Mouse (Mus musculus) limb, embryonic 14.5 days (tissue): ENCODE results near the gene Smim22. TPM values are rescaled to one million over a fixed set of nuclear protein-coding genes. Genes with fewer than 3 reads are reported as not detected.
A peak's percentile ranks its signal among the peaks of the same experiment; 100 is the strongest.

Experiments
- ATAC-seq: fragments of 200-750 bp; cut with Nextera tagmentation; 2 replicates; pipeline ENCODE4 v1.8.0; 2017; ENCODE audit warnings: low read depth, moderate number of reproducible peaks, moderate TSS enrichment; ENCODE audit not compliant: low FRiP score
- DNase-seq: peaks from one replicate; pipeline ENCODE4 v3.0.0-alpha.2; 2015; ENCODE audit warnings: low spot score
- H3K27ac ChIP-seq: fragments of 300-500 bp; sonication (generic); replicated peaks from 2 replicates; pipeline ENCODE4 v1.5.1; 2014; ENCODE audit warnings: low read depth, mild to moderate bottlenecking, low read length, moderate library complexity, mixed read lengths
- H3K27me3 ChIP-seq: fragments of 300-500 bp; sonication (generic); 2 replicates; pipeline ENCODE4 v1.6.1; 2014; ENCODE audit warnings: low read length, mixed read lengths; ENCODE audit not compliant: control insufficient read depth, insufficient read depth
- H3K36me3 ChIP-seq: fragments of 300-500 bp; sonication (generic); 2 replicates; pipeline ENCODE4 v1.6.1; 2014; ENCODE audit warnings: mild to moderate bottlenecking, low read length, moderate library complexity, mixed read lengths; ENCODE audit not compliant: control insufficient read depth, insufficient read depth
- H3K4me1 ChIP-seq: fragments of 300-500 bp; sonication (generic); 2 replicates; pipeline ENCODE4 v1.6.1; 2014; ENCODE audit warnings: antibody characterized with exemption, low read length, mixed read lengths; ENCODE audit not compliant: control insufficient read depth, insufficient read depth
- H3K4me2 ChIP-seq: fragments of 300-500 bp; sonication (generic); replicated peaks from 2 replicates; pipeline ENCODE4 v1.6.1; 2014; ENCODE audit warnings: low read depth, mild to moderate bottlenecking, low read length, moderate library complexity; ENCODE audit not compliant: severe bottlenecking
- H3K4me3 ChIP-seq: fragments of 300-500 bp; sonication (generic); replicated peaks from 2 replicates; pipeline ENCODE4 v1.5.1; 2014; ENCODE audit warnings: low read length
- H3K9ac ChIP-seq: fragments of 300-500 bp; sonication (generic); 2 replicates; pipeline ENCODE4 v1.6.1; 2014; ENCODE audit warnings: mild to moderate bottlenecking, low read depth, low read length, moderate library complexity; ENCODE audit not compliant: severe bottlenecking
- H3K9me3 ChIP-seq: fragments of 300-500 bp; sonication (generic); 2 replicates; pipeline ENCODE4 v1.6.1; 2016; ENCODE audit warnings: low read length; ENCODE audit not compliant: control insufficient read depth
- POLR2A ChIP-seq: fragments of 200-500 bp; IDR thresholded peaks from 2 replicates; pipeline ENCODE4 v1.8.0; 2012; ENCODE audit warnings: inconsistent platforms, mild to moderate bottlenecking, moderate library complexity, borderline replicate concordance; ENCODE audit not compliant: insufficient read depth, insufficient read length; ENCODE audit errors: extremely low read depth
- WGBS: fragments of 180-500 bp; shearing (Covaris S2); extraction: QIAGEN DNeasy Blood & Tissue Kit; methylation state at CpG from one replicate; pipeline ENCODE4 v1.1.7; 2014; 5-methylcytosine and 5-hydroxymethylcytosine counted together
- polyA plus RNA-seq, 2 experiments: library from polyadenylated mRNA; depleted of rRNA in 1 of 2; stranded (reverse) in 1 of 2; unstranded in 1 of 2; fragments of >200 nt; fragmentation: Nextera tagmentation in 1 of 2; extraction: Ambion mirVana in 1 of 2; gene quantifications; 2 replicates each; pipeline versions ENCODE4 v1.2.1 to v1.2.3; 2012 to 2014

The Smim22 gene
- polyA plus RNA-seq, 2 experiments, result 2.9 to 4.5 TPM

DNA sequence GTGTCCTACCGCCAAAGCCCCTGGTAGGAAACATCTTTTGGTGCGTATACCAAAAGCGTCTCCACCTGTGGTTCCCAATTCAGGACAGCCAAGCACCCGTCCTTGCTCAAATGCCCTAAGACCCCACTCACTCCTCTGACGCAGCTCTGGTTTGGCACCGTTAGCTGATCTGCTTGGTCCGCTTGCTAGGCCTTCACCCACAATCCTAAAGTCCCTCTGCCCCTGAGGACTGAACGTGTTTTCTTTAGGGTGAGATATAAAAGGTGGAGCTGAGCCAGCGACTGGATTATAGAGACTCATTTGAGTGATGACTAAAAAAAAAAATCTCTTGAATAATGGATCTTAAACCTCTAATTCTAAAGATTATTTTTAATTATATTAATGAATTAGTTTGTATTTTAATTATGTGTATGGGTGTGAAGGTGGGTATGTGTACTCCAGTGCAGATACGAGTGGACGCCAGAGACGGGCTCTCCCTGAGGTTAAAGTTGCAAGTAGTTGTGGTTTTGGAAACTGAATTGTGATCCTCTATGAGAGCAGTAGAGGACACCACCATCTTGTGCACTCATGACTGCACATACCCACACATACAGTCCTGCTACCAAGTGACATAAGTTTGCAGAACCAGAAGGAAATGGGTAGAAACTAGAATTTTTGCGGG lies 42.2 kb upstream of the Smim22 start:
- Histone ChIP-seq H3K4me2 (peak overlapping the region; percentile 64), H3K4me3 (peak overlapping the region; percentile 89), H3K4me1 (peaks cover 9% of the 10 kb centered on the region), H3K9ac (peak overlapping the region; percentile 76), H3K27ac (peak overlapping the region; percentile 41), H3K36me3 (no peaks in the 10 kb centered on the region; the same call in 1 of the 2 replicates), H3K9me3 (no peaks in the 10 kb centered on the region), H3K27me3 (no peaks in the 10 kb centered on the region)
- DNase-seq, result peak; percentile 9
- TF ChIP-seq POLR2A, result no peak
- 26% methylated on average over 13 of the region's 13 CpGs for WGBS
- 0 out of 2 replicates have a peak, but pooled peaks have one; percentile 0 for ATAC-seq

DNA sequence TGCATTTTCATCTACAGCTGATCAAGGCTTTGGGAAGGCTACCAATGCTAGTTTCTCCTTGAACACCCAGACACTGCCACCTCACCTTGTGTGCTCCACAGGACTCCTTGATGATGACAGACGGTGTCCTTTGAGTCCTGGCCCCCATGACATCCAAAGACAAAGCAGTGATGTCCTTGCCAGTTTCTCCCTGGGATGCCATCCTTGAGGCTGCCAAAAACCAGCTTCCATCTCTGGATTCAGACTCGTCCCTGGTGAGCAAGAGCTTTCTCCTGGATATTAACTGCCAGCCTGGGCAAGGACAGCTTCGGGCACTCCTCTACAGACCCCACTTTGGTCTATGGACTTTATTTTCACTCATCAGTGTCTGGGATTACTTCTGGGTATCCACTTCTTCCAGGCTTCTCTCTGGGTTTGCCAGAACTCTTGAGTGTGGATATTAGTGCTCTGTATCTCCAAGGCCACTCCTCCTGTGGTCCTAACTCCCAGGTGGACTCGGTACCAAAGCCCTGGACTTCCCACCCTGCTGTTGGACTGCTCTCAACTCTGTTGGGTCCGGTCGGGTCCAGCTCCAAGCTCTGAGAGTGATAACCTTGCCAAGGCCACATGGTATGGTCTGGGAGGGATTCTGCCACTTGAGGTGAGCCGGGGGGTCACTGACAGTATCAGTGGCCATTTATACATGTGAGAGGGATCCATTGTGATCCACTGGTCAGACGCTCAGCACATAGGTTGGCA lies 41.5 kb upstream of the Smim22 start:
- H3K4me2 ChIP-seq, result no peak overlapping the region
- no peaks in the 10 kb centered on the region for H3K27me3 ChIP-seq
- no peak overlapping the region for H3K4me3 ChIP-seq

DNA sequence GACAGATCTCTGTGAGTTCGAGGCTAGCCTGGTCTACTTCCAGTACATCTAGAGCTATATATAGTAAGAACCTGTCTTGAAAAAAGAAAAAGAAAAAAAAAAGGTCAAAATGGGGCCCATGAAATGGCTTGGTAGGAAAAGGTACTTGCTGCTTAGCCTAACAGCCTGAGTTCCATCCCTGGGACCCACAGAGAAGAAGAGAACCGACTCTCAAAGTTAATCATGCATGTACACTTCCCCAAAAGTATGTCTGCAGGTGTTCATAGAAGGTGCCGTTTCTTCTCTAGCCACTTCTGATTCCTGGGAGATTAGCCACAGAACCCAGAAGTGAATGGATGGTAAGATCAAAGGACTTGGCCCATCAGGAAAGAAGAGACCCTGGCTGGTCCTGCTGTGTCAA lies 38.7 kb upstream of the Smim22 start:
- no peak overlapping the region for H3K4me3 ChIP-seq
- H3K9ac ChIP-seq, result no peak overlapping the region
- WGBS, result 71% methylated on average over 3 of the region's 3 CpGs
- no peaks in the 10 kb centered on the region for H3K27me3 ChIP-seq
- no peak for TF ChIP-seq POLR2A
- H3K27ac ChIP-seq, result no peak overlapping the region
- peaks cover 3% of the 10 kb centered on the region; the same call in 1 of the 2 replicates for H3K4me1 ChIP-seq
- no peak overlapping the region for H3K4me2 ChIP-seq
- H3K36me3 ChIP-seq, result no peaks in the 10 kb centered on the region
- no peaks in the 10 kb centered on the region for H3K9me3 ChIP-seq
- no peak for DNase-seq
- ATAC-seq, result no peak

More for the DNA sequence above, 41.5 kb upstream of the Smim22 start:
- Histone ChIP-seq H3K36me3 (no peaks in the 10 kb centered on the region; the same call in 1 of the 2 replicates), H3K9ac (no peak overlapping the region), H3K27ac (no peak overlapping the region), H3K9me3 (no peaks in the 10 kb centered on the region), H3K4me1 (peaks cover 9% of the 10 kb centered on the region)
- ATAC-seq, result no peak
- 86% methylated on average over 8 of the region's 8 CpGs for WGBS
- no peak for TF ChIP-seq POLR2A
- DNase-seq, result no peak

DNA sequence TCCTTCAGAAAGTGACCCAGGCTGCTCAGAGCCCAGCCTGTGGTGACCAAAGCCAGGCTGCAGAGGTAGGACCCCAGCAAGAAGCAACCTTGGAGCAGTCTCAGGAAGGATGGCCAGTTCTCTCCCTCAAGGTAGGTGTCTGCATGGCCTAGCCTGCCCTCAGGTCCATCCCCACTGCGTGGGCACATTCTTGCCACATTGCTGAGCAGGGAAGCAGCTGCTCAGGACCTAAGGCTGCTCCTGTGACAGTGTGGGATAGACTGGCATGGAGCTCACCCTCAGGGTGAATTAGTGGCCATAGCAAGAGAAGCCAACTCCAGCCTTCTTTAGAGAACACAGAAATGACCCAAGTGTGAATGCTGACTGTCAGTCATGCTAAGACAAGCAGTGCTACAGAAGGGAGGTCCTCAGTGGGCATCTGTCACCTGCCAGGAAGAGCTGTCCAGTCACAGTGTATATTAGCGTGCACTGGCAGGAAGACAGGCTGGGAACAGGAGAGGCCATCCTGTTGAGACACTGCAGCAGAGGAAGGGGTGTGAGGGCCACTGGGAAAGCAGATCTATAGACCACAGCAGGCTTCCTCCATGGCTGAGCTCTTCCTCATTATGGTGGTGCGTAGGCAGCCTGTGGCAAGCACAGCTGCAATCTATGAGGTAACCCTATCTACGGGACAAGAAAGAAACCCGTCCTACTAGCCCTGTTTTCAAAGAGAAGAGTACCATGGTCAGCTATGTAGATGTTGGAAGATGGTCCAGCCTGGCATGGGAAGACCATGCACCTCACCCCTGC lies 37.8 kb upstream of the Smim22 start:
- Histone ChIP-seq H3K36me3 (no peaks in the 10 kb centered on the region), H3K27ac (no peak overlapping the region), H3K4me3 (no peak overlapping the region), H3K4me2 (no peak overlapping the region), H3K4me1 (0 out of 2 replicates have a peak, but pooled peaks cover 2% of the 10 kb centered on the region), H3K9ac (no peak overlapping the region), H3K9me3 (no peaks in the 10 kb centered on the region), H3K27me3 (no peaks in the 10 kb centered on the region)
- WGBS, result 84% methylated on average over 5 of the region's 5 CpGs
- ATAC-seq, result no peak
- DNase-seq, result no peak
- no peak for TF ChIP-seq POLR2A

DNA sequence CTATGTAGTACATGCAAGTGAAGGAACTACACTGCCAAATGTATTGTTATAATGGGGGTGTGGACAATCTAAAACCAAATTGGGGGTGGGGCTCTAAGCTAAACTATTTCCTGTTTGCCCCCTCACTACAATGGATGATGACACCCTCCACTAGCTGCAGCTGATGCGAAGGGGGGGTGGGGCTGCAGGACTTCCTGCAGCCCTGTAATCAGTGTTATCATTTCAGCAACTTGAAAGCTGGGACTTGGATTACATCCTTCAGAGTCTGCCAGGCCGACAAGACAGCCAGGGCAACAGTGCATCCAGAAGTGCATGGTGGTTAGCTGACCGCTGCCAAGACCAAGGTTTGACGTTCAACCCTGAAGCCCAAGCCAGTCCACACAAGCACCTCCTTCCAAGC lies 35.5 kb upstream of the Smim22 start:
- Histone ChIP-seq H3K36me3 (no peaks in the 10 kb centered on the region), H3K9ac (no peak overlapping the region), H3K9me3 (no peaks in the 10 kb centered on the region), H3K4me2 (no peak overlapping the region), H3K4me3 (no peak overlapping the region), H3K27ac (no peak overlapping the region), H3K4me1 (no peaks in the 10 kb centered on the region), H3K27me3 (no peaks in the 10 kb centered on the region)
- DNase-seq, result no peak
- no peak for TF ChIP-seq POLR2A
- WGBS, result 83% methylated on average over 4 of the region's 4 CpGs
- ATAC-seq, result no peak
